Mouse (Mus musculus) liver, embryonic 14.5 days (tissue): ENCODE results near the gene Efr3b.

Source experiments
- CTCF ChIP-seq: IDR thresholded peaks from 2 replicates; pipeline ENCODE4 v1.5.1; 2016; ENCODE audit warnings: antibody characterized with exemption, low read depth, control low read depth
- EP300 ChIP-seq: IDR thresholded peaks from 2 replicates; pipeline ENCODE4 v1.6.1; 2016; ENCODE audit warnings: antibody characterized with exemption, low read depth

DNA sequence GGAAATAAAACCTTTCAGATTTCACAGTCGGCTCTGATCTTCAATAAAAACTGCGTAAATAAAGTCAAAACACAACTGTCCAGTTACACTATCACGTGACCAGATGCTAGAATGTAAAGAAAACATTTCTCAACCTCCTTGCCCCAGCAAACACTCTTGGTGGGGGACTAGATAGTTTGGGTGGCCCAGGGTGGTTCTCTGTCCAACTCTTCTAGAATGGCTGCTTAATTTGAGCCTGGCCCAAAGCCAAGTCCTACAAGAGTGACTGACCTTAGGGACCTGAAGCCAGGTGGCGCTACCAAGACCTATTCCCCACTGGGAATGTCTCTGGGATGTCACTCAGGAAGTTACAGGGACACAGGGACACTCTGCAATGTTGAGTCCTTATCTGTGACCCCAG, 78.2 kb downstream of the Efr3b start:
- peak; percentile 24; the same call in 1 of the 2 replicates for TF ChIP-seq CTCF
- TF ChIP-seq EP300, result no peak
